Mouse (Mus musculus) urinary bladder, postnatal 25 days (tissue): ENCODE measurements around the gene Medag.

Experiments
- DNase-seq: peaks from one replicate; pipeline ENCODE4 v3.0.0; 2022; ENCODE audit warnings: low spot score

Gene Medag

DNA sequence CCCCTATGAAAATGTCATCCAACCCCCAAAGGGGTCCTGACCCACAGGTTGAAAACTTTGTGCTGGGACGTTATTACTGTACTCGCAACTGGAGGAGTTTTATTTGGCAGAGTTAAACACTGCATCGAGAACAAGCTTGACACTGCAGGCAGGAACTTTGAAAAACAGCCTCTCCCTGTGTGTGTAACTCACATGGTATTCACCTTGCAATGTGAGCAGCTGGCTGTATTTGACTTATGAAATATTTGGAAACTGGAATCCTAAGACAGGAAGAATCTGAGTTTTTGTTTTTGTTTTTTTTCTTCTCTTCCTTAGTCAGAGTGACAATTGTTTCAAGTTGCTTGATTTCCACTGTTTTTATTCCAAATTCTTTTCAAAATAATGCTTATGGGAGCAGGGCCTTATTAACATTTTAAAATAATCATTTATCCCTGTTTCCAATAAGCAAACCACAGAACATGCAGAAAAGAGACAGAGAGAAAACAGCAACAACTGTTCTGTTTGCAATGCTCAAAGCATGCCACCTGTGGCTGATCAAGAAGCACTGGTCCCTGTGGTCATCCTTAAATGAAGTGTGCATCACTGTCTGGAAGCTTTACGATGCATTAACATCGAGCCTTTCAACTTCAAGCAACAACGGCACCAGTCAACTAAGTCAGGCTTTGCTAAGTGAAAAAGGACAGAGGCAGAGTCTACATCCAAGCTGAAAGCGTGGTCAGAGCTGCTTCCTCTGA is 26.2 kb upstream of the Medag start:
- DNase-seq = no peak

DNA sequence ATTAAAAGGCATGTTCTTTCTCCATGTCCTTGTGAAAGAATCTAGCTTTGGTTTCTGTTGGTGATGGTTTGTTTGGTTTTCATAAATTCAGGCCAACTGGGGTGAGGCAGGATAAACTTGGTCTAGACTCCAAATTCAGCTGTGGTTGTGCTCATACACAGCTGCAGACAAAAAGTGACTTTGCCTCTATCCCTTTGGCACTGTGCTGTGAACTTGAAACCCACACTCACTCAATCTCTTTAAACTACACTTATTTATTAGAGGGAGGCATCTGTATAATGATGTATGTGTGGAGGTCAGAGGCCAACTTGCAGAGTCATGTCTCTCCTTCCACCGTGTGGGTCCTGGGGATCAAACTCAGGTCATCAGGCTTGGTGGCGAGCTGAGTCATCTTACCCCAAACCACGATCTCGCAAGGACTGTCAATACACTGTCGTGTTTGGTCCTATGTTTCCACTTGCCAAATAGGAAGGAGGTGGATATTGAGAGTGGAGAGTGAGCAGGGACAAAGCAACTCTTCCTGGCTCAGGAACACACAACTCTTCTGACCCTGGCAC is 25.2 kb upstream of the Medag start:
- DNase-seq = no peak

- no peak for DNase-seq
Observed at GRCm38 (mm10) chr5:149388947-149389346, 22.6 kb upstream of the Medag start.

- DNase-seq = peak; percentile 45
Observed at GRCm38 (mm10) chr5:149389548-149390211, 21.9 kb upstream of the Medag start.

- DNase-seq = no peak
Observed at GRCm38 (mm10) chr5:149391574-149392375, 19.8 kb upstream of the Medag start.

DNA sequence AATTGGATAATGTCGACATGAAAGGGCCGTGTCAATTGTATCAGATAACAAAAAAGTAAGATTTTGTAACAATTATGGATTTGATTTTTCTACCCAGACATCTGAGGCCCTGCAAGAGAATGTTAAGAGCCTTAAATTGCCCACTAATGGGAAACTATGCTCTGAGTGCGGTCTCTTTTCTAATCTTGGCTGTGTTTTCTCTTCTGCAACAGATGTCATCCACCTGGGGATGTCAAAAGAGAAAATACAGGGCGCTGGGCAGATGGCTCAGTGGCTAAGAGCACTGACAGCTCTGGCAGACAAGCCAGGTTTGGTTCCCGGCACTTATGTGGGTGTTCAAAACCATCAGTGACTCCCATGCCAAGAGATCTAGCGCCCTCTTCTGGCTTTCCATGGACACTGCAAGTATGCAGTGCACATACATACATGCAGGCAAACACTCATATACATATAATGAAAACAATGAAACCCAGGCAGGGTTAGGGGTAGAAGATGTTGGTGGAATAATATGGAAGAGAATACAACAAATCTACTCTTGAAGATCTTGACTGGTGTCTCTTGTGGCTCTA is 19.0 kb upstream of the Medag start:
- no peak for DNase-seq

DNA sequence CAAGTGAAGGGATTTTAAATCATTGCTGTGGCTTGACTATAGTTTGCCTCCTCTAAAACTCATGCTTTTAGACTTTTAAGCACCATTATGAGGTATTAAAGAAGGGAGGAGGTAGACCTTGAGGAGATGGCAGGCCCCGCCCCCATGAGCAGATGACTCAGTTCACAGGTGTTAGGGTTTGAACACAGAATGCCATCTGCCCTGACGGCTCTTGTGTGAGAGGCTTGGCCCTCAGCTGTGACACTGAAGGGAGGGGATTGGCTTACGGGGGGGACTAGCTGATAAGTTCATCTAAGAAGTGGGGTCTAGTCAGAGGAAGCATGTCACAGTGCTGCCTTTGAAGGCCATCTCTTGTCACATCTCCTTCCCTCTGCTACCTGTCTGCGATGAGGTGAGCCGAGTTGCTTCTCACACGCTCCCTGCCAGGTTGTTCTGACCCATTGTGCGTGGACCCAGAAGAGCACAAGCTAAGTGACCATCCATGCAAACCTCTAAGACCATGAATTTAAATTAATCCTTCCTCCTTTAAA is 10.0 kb upstream of the Medag start:
- no peak for DNase-seq

DNA sequence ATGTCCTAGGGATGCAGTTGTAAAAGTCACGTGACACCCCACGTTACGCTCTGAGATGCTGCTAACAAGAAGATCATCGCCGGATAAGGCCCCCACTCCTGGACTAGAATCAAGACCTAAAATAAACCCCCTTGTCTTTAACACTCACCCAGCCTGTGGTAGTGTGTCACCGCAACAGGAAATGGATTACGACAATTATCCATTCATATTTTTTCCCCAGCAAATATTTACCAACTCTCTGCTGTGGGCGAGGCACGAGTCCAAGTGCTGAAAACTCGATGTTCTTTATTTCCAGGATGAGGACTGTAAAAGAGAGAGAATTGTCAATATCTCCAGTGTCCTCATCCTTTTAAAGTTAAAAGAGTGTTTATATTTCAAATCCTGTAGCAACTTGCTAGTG is 9.5 kb upstream of the Medag start:
- no peak for DNase-seq

GRCm38 (mm10) chr5:149403386-149403785 is 8.2 kb upstream of the Medag start:
- DNase-seq = no peak

GRCm38 (mm10) chr5:149404710-149405109 is 6.8 kb upstream of the Medag start:
- no peak for DNase-seq

- DNase-seq = no peak
Observed at GRCm38 (mm10) chr5:149406791-149407276, 4.7 kb upstream of the Medag start.

- DNase-seq = no peak
Observed at GRCm38 (mm10) chr5:149409502-149409901, 2.0 kb upstream of the Medag start.

- no peak for DNase-seq
Observed at GRCm38 (mm10) chr5:149412194-149412575, 636 bp downstream of the Medag start.

GRCm38 (mm10) chr5:149412671-149413070 is 1.1 kb downstream of the Medag start:
- DNase-seq = no peak

DNA sequence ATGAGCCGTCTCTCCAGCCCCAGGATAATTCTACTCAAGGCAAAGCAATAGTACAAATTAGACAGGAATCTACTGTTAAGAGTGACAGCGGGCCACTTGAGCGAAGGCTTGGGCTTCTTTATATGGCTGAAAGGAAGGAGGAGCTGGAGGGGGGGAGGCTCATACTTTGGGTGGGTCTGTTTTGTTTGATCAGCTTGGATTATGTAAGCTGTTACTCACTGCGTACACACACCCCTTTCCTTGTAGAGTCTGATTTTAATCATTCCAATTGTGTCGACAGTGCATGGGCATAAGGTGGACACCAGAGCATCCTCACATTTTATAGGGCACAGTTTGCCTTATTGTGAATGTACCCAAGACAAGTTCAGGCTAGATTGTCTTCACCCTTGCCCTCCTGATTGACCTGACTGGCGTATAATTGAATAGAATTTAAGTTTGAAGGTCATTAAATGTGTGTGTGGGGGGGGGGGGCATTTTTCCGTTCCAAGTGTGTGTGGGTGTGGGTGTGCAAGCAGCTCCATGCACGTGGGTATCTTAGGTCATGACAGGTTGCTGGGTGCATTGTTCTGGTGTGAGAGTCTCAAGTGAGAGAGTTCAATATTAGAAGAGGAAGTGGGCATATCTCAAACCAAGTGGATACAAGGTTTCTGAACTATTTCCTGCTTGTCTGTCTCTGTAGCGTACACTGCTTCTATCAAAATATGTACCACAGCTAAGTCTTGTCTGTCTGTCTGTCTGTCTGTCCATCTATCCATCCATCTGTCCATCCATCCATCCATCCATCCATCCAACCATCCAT is 3.0 kb downstream of the Medag start:
- DNase-seq = no peak

DNA sequence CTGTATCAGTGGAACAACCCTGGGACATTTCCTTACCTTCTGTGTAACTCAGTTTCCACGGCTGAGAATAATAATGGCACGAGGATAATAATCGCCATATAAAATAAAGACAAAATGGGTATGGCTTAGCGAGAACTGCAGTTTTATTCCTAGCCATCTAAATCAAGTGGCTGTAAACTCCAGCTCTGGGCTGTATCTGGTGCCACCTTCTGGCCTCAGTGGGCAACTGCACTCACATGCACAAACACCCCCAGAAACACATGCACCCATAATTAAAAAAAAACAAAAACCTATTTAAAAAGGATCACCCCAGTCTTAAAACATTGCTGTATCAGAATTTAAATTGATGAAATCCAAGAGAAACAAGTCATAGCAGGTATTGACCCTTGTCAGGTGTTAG is 5.8 kb downstream of the Medag start:
- DNase-seq = no peak

DNA sequence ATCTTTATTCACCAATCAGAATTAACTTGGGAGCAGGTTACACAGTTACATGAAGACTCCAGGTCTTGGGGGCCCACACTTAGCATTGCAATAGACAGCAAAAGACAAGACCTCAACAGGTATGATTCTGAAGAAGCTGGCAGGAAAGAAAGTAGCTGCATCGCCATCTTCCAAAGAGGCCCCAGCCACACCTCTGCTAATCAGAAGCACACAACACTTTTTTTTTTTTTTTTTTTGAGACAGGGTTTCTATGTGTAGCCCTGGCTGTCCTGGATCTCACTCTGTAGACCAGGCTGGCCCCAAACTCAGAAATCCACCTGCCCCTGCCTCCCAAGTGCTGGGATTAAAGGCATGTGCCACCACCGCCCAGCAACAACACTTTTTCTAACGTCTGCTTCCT is 15.0 kb downstream of the Medag start:
- DNase-seq = no peak

DNA sequence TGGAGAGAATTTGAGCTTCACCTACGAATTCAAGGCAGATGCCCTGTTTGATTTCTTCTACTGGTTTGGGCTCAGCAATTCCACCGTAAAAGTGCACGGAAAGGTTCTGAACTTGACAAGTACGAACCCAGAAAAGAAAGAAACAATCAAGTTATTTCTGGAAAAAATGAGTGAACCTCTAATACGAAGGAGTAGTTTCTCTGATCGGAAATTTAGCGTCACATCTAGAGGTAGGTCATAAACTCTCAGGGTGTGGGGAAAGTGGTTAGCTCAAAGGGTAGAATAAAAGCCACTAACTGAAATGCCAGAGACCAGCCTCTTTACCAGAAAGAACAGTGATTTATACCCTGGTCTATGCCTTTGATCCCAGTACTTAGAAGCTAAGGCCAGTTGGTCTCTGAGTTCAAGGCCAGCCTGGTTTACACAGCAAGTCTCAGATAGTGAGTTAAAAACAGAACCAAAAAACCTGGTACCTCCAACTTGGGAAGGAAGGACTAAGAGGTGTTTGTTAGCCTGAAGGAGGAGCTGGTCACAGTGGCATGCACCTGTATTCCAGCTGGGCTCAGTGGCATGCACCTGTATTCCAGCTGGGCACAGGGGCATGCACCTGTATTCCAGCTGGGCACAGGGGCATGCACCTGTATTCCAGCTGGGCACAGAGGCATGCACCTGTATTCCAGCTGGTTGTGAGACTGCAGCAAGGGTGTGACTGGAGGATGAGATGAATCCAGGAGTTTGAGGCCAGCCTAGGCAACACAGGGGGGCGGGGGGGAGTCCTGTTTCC is 15.9 kb downstream of the Medag start:
- no peak for DNase-seq

- no peak for DNase-seq
Observed at GRCm38 (mm10) chr5:149428347-149428746, 16.8 kb downstream of the Medag start.

- DNase-seq = peak; percentile 44
Observed at GRCm38 (mm10) chr5:149428810-149429255, 17.3 kb downstream of the Medag start.
